Mouse (Mus musculus) lung, postnatal 0 days (tissue): ENCODE measurements at regions not wholly inside any gene's neighbourhood (a gene's known extent, or its start where the extent isn't known, plus 50 kb on each side); places are given as distances from the start of the nearest gene placed in this dataset.

Experiments used
- ATAC-seq: fragments of 200-750 bp; cut with Nextera tagmentation; 2 replicates; pipeline ENCODE4 v1.8.0; 2017; ENCODE audit warnings: moderate library complexity
- DNase-seq: peaks from one replicate; pipeline ENCODE4 v3.0.0-alpha.2; 2016; ENCODE audit warnings: low spot score
- H3K27ac ChIP-seq: fragments of 300-500 bp; sonication (generic); 2 replicates; pipeline ENCODE4 v1.5.1; 2014; ENCODE audit warnings: antibody characterized with exemption, mild to moderate bottlenecking, low read length, mixed read lengths
- H3K27me3 ChIP-seq: fragments of 300-500 bp; sonication (generic); replicated peaks from 2 replicates; pipeline ENCODE4 v1.6.1; 2014; ENCODE audit warnings: low read length, mixed read lengths; ENCODE audit not compliant: insufficient read depth
- H3K36me3 ChIP-seq: fragments of 300-500 bp; sonication (generic); 2 replicates; pipeline ENCODE4 v1.6.1; 2014; ENCODE audit warnings: low read length, mixed read lengths; ENCODE audit not compliant: insufficient read depth
- H3K4me1 ChIP-seq: fragments of 300-500 bp; sonication (generic); 2 replicates; pipeline ENCODE4 v1.6.1; 2014; ENCODE audit warnings: antibody characterized with exemption, low read depth, low read length, mixed read lengths; ENCODE audit not compliant: insufficient read depth
- H3K4me2 ChIP-seq: fragments of 300-500 bp; sonication (generic); replicated peaks from 2 replicates; pipeline ENCODE4 v1.6.1; 2014; ENCODE audit warnings: low read depth, mild to moderate bottlenecking, low read length, moderate library complexity, mixed read lengths
- H3K4me3 ChIP-seq: fragments of 300-500 bp; sonication (generic); 2 replicates; pipeline ENCODE4 v1.5.1; 2014; ENCODE audit warnings: low read depth, low read length
- H3K9ac ChIP-seq: fragments of 300-500 bp; sonication (generic); replicated peaks from 2 replicates; pipeline ENCODE4 v1.6.1; 2014; ENCODE audit warnings: low read depth, mild to moderate bottlenecking
- H3K9me3 ChIP-seq: fragments of 300-500 bp; sonication (generic); 2 replicates; pipeline ENCODE4 v1.6.1; 2016; ENCODE audit warnings: low read length, mixed read lengths
- CTCF ChIP-seq: IDR thresholded peaks from 2 replicates; pipeline ENCODE4 v1.5.1; 2016; ENCODE audit warnings: antibody characterized with exemption, mild to moderate bottlenecking
- EP300 ChIP-seq: IDR thresholded peaks from 2 replicates; pipeline ENCODE4 v1.6.1; 2016; ENCODE audit warnings: antibody characterized with exemption, mild to moderate bottlenecking, control low read depth
- WGBS: fragments of 180-500 bp; shearing (Covaris S2); extraction: QIAGEN DNeasy Blood & Tissue Kit; methylation state at CpG from one replicate; pipeline ENCODE4 v1.1.7; 2014; 5-methylcytosine and 5-hydroxymethylcytosine counted together

DNA sequence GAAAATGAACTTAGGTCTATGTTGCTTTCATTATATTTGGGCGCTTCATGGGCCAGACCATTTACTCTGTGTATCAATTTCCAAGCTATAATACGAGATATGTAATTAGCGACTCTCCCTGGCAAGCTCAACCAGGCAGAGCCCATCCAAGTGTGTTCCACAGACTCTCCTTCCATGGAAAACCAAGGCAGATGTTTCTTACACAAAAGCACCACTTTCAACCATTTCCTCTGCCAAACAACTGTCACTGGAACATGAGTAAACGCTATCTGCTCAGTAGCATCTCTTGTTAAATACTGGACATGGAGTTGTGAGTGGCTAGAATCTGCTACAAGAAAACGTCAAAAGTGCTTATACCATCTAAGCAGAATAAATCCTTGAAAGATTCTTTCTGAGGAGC, 115.1 kb upstream of the Nhs start:
- 63% methylated on average over 5 of the region's 5 CpGs for WGBS
- ATAC-seq (no peak), DNase-seq (peak; percentile 4)
- no peaks in the 10 kb centered on the region for H3K9me3 ChIP-seq
- no peak overlapping the region for H3K9ac ChIP-seq
- H3K27me3 ChIP-seq, result no peaks in the 10 kb centered on the region
- H3K36me3 ChIP-seq, result no peaks in the 10 kb centered on the region
- no peak overlapping the region for H3K4me3 ChIP-seq
- H3K27ac ChIP-seq, result no peak overlapping the region
- no peaks in the 10 kb centered on the region for H3K4me1 ChIP-seq
- TF ChIP-seq EP300 (no peak), CTCF (no peak)
- no peak overlapping the region for H3K4me2 ChIP-seq

- WGBS, result 72% methylated on average over 2 of the region's 2 CpGs
- TF ChIP-seq CTCF (no peak), EP300 (no peak)
- Histone ChIP-seq H3K27ac (no peak overlapping the region), H3K4me2 (no peak overlapping the region), H3K4me3 (no peak overlapping the region), H3K9ac (no peak overlapping the region), H3K9me3 (no peaks in the 10 kb centered on the region), H3K4me1 (no peaks in the 10 kb centered on the region), H3K36me3 (no peaks in the 10 kb centered on the region), H3K27me3 (no peaks in the 10 kb centered on the region)
- DNase-seq (no peak), ATAC-seq (no peak)
Measured at GRCm38 (mm10) chrX:162271189-162271588, 111.7 kb upstream of the Nhs start.

- H3K36me3 ChIP-seq, result no peaks in the 10 kb centered on the region
- H3K9me3 ChIP-seq, result no peaks in the 10 kb centered on the region
- H3K27me3 ChIP-seq, result no peaks in the 10 kb centered on the region
- no peak overlapping the region for H3K4me2 ChIP-seq
- WGBS, result 77% methylated on average over 1 of the region's 1 CpGs
- H3K4me1 ChIP-seq, result no peaks in the 10 kb centered on the region
- H3K9ac ChIP-seq, result no peak overlapping the region
- H3K4me3 ChIP-seq, result no peak overlapping the region
- DNase-seq (no peak), ATAC-seq (no peak)
- TF ChIP-seq EP300 (no peak), CTCF (no peak)
- H3K27ac ChIP-seq, result no peak overlapping the region
Measured at GRCm38 (mm10) chrX:162268918-162269317, 109.4 kb upstream of the Nhs start.

- 61% methylated on average over 5 of the region's 5 CpGs for WGBS
- ATAC-seq (no peak), DNase-seq (no peak)
- TF ChIP-seq EP300 (no peak), CTCF (no peak)
- Histone ChIP-seq H3K4me2 (no peak overlapping the region), H3K27ac (no peak overlapping the region), H3K4me1 (no peaks in the 10 kb centered on the region), H3K36me3 (no peaks in the 10 kb centered on the region), H3K27me3 (no peaks in the 10 kb centered on the region), H3K4me3 (no peak overlapping the region), H3K9me3 (no peaks in the 10 kb centered on the region), H3K9ac (no peak overlapping the region)
Measured at GRCm38 (mm10) chrX:162268112-162268511, 108.6 kb upstream of the Nhs start.

DNA sequence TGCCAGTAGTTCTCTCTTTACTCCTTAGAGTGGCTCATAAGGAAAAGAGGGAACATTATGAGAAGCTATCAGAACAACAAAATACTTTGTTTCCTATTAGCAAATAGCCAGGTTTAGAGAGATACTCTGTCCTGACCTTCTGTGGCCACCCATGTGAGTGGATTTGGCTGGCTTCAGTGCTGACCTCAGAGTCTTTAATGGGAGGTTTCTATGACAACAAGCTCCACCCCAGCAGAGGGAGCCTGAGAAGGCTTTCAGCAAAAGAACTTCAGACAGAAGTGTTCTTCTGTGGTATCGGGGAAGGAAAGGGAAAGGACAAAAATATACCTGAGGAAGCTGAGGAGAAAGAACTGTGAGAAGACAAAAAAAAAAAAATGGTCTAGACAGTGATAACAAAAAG, 108.1 kb upstream of the Nhs start:
- H3K27ac ChIP-seq, result no peak overlapping the region
- 29% methylated on average over 1 of the region's 1 CpGs for WGBS
- H3K36me3 ChIP-seq, result no peaks in the 10 kb centered on the region
- no peaks in the 10 kb centered on the region for H3K4me1 ChIP-seq
- H3K4me3 ChIP-seq, result no peak overlapping the region
- ATAC-seq (peak; percentile 53; the same call in 1 of the 2 replicates), DNase-seq (peak; percentile 50)
- H3K4me2 ChIP-seq, result no peak overlapping the region
- H3K9me3 ChIP-seq, result no peaks in the 10 kb centered on the region
- H3K27me3 ChIP-seq, result no peaks in the 10 kb centered on the region
- TF ChIP-seq EP300, result no peak
- TF ChIP-seq CTCF, result 0 out of 2 replicates have a peak, but pooled peaks have one; percentile 3
- H3K9ac ChIP-seq, result no peak overlapping the region

DNA sequence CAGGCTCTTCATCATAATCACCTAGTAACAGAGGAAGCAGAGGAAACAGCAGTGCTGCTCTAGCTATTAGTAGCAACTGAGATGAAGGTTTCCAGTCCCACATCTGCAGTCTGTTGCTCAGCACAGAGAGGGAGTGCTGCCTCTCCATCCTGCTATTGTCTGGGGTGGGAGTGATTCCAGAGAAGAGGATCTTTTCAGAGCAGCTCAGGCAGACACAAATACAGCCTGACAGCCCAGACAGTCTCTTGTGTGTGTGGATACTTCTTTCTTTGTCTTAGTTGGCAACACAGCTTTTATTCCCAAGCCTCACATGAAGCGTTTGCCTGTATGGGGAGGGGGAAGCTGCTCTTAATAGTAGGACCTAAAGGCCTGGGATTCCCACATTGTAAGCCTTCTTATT, 107.2 kb upstream of the Nhs start:
- H3K9ac ChIP-seq, result no peak overlapping the region
- H3K4me1 ChIP-seq, result no peaks in the 10 kb centered on the region
- TF ChIP-seq EP300 (no peak), CTCF (no peak)
- H3K27ac ChIP-seq, result no peak overlapping the region
- H3K9me3 ChIP-seq, result no peaks in the 10 kb centered on the region
- no peak for ATAC-seq
- no peaks in the 10 kb centered on the region for H3K27me3 ChIP-seq
- H3K4me2 ChIP-seq, result no peak overlapping the region
- H3K36me3 ChIP-seq, result no peaks in the 10 kb centered on the region
- no peak overlapping the region for H3K4me3 ChIP-seq
- DNase-seq, result no peak
- 53% methylated on average over 1 of the region's 1 CpGs for WGBS

DNA sequence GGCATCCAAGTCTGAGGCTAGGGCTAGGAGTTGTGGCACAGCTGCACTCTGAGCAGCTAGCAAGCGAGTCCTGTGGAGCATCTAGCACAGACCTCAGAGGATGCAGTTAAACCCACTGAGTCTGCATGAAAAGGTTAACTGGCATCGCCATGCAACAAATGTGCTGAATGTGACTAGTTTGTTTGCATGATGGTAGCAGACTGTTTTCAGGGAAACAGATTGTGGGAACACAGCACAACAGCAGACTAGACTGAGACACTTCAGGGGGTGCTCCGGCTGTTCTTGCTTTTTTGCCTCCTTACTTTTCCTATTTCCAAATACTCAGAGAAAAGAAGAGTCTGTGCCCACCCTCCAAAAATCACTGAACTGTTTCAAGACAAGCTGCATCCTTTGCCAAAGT, 97.9 kb upstream of the Nhs start:
- Histone ChIP-seq H3K9ac (no peak overlapping the region), H3K4me1 (no peaks in the 10 kb centered on the region), H3K4me3 (no peak overlapping the region), H3K27me3 (no peaks in the 10 kb centered on the region), H3K27ac (no peak overlapping the region), H3K9me3 (no peaks in the 10 kb centered on the region), H3K4me2 (no peak overlapping the region), H3K36me3 (no peaks in the 10 kb centered on the region)
- TF ChIP-seq CTCF, result no peak
- TF ChIP-seq EP300, result no peak
- WGBS, result 81% methylated on average over 3 of the region's 3 CpGs
- no peak for ATAC-seq
- no peak for DNase-seq
